Comparison of ENCODE assay signal across 7 mouse cellular contexts in genomic region chr12:112671891-112672290, GRCm38 (mm10). TPM values are rescaled to one million over a fixed set of nuclear protein-coding genes. Genes with fewer than 3 reads are reported as not detected.
A peak's percentile ranks its signal among the peaks of the same experiment; 100 is the strongest.
DNase-seq lines count a peak whose midpoint lies in the region; ATAC-seq and TF ChIP-seq lines count a peak whose summit lies in the region.

No protein-coding gene starts in this region.

- H3K4me2 ChIP-seq in lung, embryonic 14.5 days = peak overlapping the region; percentile 96
- H3K4me2 ChIP-seq in limb, embryonic 14.5 days (replicated peaks; ENCODE audit: low read depth, low read length, severe bottlenecking) = peak overlapping the region; percentile 94
- H3K4me2 ChIP-seq in stomach, embryonic 15.5 days = peak overlapping the region; percentile 89

- no peak for DNase-seq in lung, embryonic 14.5 days
- DNase-seq in lung, postnatal 4 days = no peak
- no peak for DNase-seq in limb, embryonic 14.5 days (ENCODE audit: low spot score)
- DNase-seq in thymus, postnatal 25 days = no peak
- DNase-seq in cerebellum, postnatal 14 days = no peak

- ATAC-seq in lung, embryonic 14.5 days (ENCODE audit: insufficient read depth) = no peak
- no peak for ATAC-seq in limb, embryonic 14.5 days (ENCODE audit: low FRiP score, low read depth)
- no peak for ATAC-seq in stomach, embryonic 15.5 days (ENCODE audit: insufficient read depth, low FRiP score, low read depth)

- WGBS in lung, embryonic 14.5 days = 65% methylated on average over 7 of the region's 7 CpGs
- WGBS in limb, embryonic 14.5 days = 74% methylated on average over 7 of the region's 7 CpGs
- 72% methylated on average over 7 of the region's 7 CpGs for WGBS in stomach, embryonic 15.5 days

- peak; percentile 48 for TF ChIP-seq CTCF in lung, embryonic 14.5 days (IDR thresholded peaks at IDR 0.05; ENCODE audit: low read depth)
- no peak for TF ChIP-seq CTCF in embryonic fibroblast, embryonic 13.5 days (IDR thresholded peaks at IDR 0.05; ENCODE audit: borderline replicate concordance, insufficient read depth, low read length)

- H3K27me3 ChIP-seq in lung, embryonic 14.5 days (ENCODE audit: insufficient read depth, low read length) = no peaks in the 10 kb centered on the region
- no peaks in the 10 kb centered on the region for H3K27me3 ChIP-seq in limb, embryonic 14.5 days (ENCODE audit: control insufficient read depth, insufficient read depth, low read length)
- no peaks in the 10 kb centered on the region for H3K27me3 ChIP-seq in stomach, embryonic 15.5 days (replicated peaks)

- peaks cover 50% of the 10 kb centered on the region for H3K36me3 ChIP-seq in lung, embryonic 14.5 days (ENCODE audit: insufficient read depth)
- peaks cover 50% of the 10 kb centered on the region for H3K36me3 ChIP-seq in limb, embryonic 14.5 days (ENCODE audit: control insufficient read depth, insufficient read depth, low read length)
- peaks cover 43% of the 10 kb centered on the region for H3K36me3 ChIP-seq in stomach, embryonic 15.5 days

- H3K27ac ChIP-seq in lung, embryonic 14.5 days (ENCODE audit: low read depth) = no peak overlapping the region; the same call in 1 of the 2 replicates
- H3K27ac ChIP-seq in embryonic fibroblast, embryonic 13.5 days (ENCODE audit: insufficient read depth, low read length) = no peak overlapping the region
- 0 out of 2 replicates have a peak overlapping the region, but pooled peaks have one; percentile 55 for H3K27ac ChIP-seq in limb, embryonic 14.5 days (replicated peaks; ENCODE audit: low read depth, low read length)
- H3K27ac ChIP-seq in stomach, embryonic 15.5 days = peak overlapping the region; percentile 99; the same call in 1 of the 2 replicates

- H3K4me1 ChIP-seq in lung, embryonic 14.5 days (ENCODE audit: insufficient read depth) = peaks cover 38% of the 10 kb centered on the region
- H3K4me1 ChIP-seq in embryonic fibroblast, embryonic 13.5 days (ENCODE audit: control insufficient read depth, insufficient read depth, low read length) = peaks cover 4% of the 10 kb centered on the region; the same call in 1 of the 2 replicates
- H3K4me1 ChIP-seq in limb, embryonic 14.5 days (ENCODE audit: control insufficient read depth, insufficient read depth, low read length) = peaks cover 31% of the 10 kb centered on the region
- peaks cover 79% of the 10 kb centered on the region for H3K4me1 ChIP-seq in stomach, embryonic 15.5 days

- H3K9ac ChIP-seq in lung, embryonic 14.5 days = peak overlapping the region; percentile 32; the same call in 1 of the 2 replicates
- peak overlapping the region; percentile 22; the same call in 1 of the 2 replicates for H3K9ac ChIP-seq in limb, embryonic 14.5 days (ENCODE audit: low read depth, low read length, severe bottlenecking)
- H3K9ac ChIP-seq in stomach, embryonic 15.5 days = 0 out of 2 replicates have a peak overlapping the region, but pooled peaks have one; percentile 0

- H3K4me3 ChIP-seq in lung, embryonic 14.5 days (ENCODE audit: low read depth, low read length) = peak overlapping the region; percentile 96
- peak overlapping the region; percentile 59; the same call in 1 of the 2 replicates for H3K4me3 ChIP-seq in embryonic fibroblast, embryonic 13.5 days (ENCODE audit: insufficient read depth, low read length)
- peak overlapping the region; percentile 99; the same call in 1 of the 2 replicates for H3K4me3 ChIP-seq in limb, embryonic 14.5 days (replicated peaks; ENCODE audit: low read length)
- H3K4me3 ChIP-seq in stomach, embryonic 15.5 days (replicated peaks) = peak overlapping the region; percentile 83

- no peaks in the 10 kb centered on the region for H3K9me3 ChIP-seq in lung, embryonic 14.5 days (ENCODE audit: low read depth, low read length)
- H3K9me3 ChIP-seq in limb, embryonic 14.5 days (ENCODE audit: control insufficient read depth, low read length) = no peaks in the 10 kb centered on the region
- H3K9me3 ChIP-seq in stomach, embryonic 15.5 days = no peaks in the 10 kb centered on the region

- TF ChIP-seq POLR2A in embryonic fibroblast, embryonic 13.5 days (IDR thresholded peaks at IDR 0.05; ENCODE audit: low read depth, low read length) = no peak
- TF ChIP-seq POLR2A in limb, embryonic 14.5 days (IDR thresholded peaks at IDR 0.05; ENCODE audit: borderline replicate concordance, extremely low read depth, insufficient read depth, insufficient read length) = no peak

RNA-seq across cellular contexts. Expression of gene Akt1, which starts 2.8 kb away (rescaled TPM):
- 140 and 166 TPM in 2 replicates for polyA plus RNA-seq in lung, embryonic 14.5 days (2014; fragmentation: Nextera tagmentation; extraction: Ambion mirVana)
- polyA plus RNA-seq in embryonic fibroblast, embryonic 13.5 days (2011; ENCODE audit: insufficient read length, low read depth, missing spikeins) = 227 and 248 TPM in 2 replicates
- polyA plus RNA-seq in limb, embryonic 14.5 days (2012; rRNA removed) = 305 and 332 TPM in 2 replicates
- 148 and 181 TPM in 2 replicates for polyA plus RNA-seq in limb, embryonic 14.5 days (2014; fragmentation: Nextera tagmentation; extraction: Ambion mirVana)
- polyA plus RNA-seq in stomach, embryonic 15.5 days (2015; fragmentation: Nextera tagmentation; extraction: Ambion mirVana) = 161 and 170 TPM in 2 replicates

RNA-seq across cellular contexts. Expression of gene Zbtb42, which starts 6.7 kb away (rescaled TPM):
- 6.7 and 9.0 TPM in 2 replicates for polyA plus RNA-seq in lung, embryonic 14.5 days (2014; fragmentation: Nextera tagmentation; extraction: Ambion mirVana)
- polyA plus RNA-seq in embryonic fibroblast, embryonic 13.5 days (2011; ENCODE audit: insufficient read length, low read depth, missing spikeins) = 1.2 and 1.6 TPM in 2 replicates
- polyA plus RNA-seq in limb, embryonic 14.5 days (2012; rRNA removed) = 2.5 and 3.3 TPM in 2 replicates
- 1.9 and 2.5 TPM in 2 replicates for polyA plus RNA-seq in limb, embryonic 14.5 days (2014; fragmentation: Nextera tagmentation; extraction: Ambion mirVana)
- polyA plus RNA-seq in stomach, embryonic 15.5 days (2015; fragmentation: Nextera tagmentation; extraction: Ambion mirVana) = 9.3 and 10.8 TPM in 2 replicates

RNA-seq across cellular contexts. Expression of gene Siva1, which starts 27.4 kb away (rescaled TPM):
- 253 and 291 TPM in 2 replicates for polyA plus RNA-seq in lung, embryonic 14.5 days (2014; fragmentation: Nextera tagmentation; extraction: Ambion mirVana)
- polyA plus RNA-seq in embryonic fibroblast, embryonic 13.5 days (2011; ENCODE audit: insufficient read length, low read depth, missing spikeins) = 89.1 and 93.5 TPM in 2 replicates
- polyA plus RNA-seq in limb, embryonic 14.5 days (2012; rRNA removed) = 179 and 184 TPM in 2 replicates
- 282 and 284 TPM in 2 replicates for polyA plus RNA-seq in limb, embryonic 14.5 days (2014; fragmentation: Nextera tagmentation; extraction: Ambion mirVana)
- polyA plus RNA-seq in stomach, embryonic 15.5 days (2015; fragmentation: Nextera tagmentation; extraction: Ambion mirVana) = 198 and 214 TPM in 2 replicates

RNA-seq across cellular contexts. Expression of gene Cep170b, which starts 48.4 kb away (rescaled TPM):
- 21.4 and 23.1 TPM in 2 replicates for polyA plus RNA-seq in lung, embryonic 14.5 days (2014; fragmentation: Nextera tagmentation; extraction: Ambion mirVana)
- 55.0 and 66.1 TPM in 2 replicates for polyA plus RNA-seq in embryonic fibroblast, embryonic 13.5 days (2011; ENCODE audit: insufficient read length, low read depth, missing spikeins)
- polyA plus RNA-seq in limb, embryonic 14.5 days (2012; rRNA removed) = 30.1 and 36.9 TPM in 2 replicates
- polyA plus RNA-seq in limb, embryonic 14.5 days (2014; fragmentation: Nextera tagmentation; extraction: Ambion mirVana) = 21.3 and 23.6 TPM in 2 replicates
- 24.3 and 24.6 TPM in 2 replicates for polyA plus RNA-seq in stomach, embryonic 15.5 days (2015; fragmentation: Nextera tagmentation; extraction: Ambion mirVana)

RNA-seq across cellular contexts. Expression of gene Adssl1, which starts 52.0 kb away (rescaled TPM):
- 3.8 and 5.0 TPM in 2 replicates for polyA plus RNA-seq in lung, embryonic 14.5 days (2014; fragmentation: Nextera tagmentation; extraction: Ambion mirVana)
- 2.2 and 4.8 TPM in 2 replicates for polyA plus RNA-seq in embryonic fibroblast, embryonic 13.5 days (2011; ENCODE audit: insufficient read length, low read depth, missing spikeins)
- 11.8 and 18.9 TPM in 2 replicates for polyA plus RNA-seq in limb, embryonic 14.5 days (2012; rRNA removed)
- 13.3 and 15.0 TPM in 2 replicates for polyA plus RNA-seq in limb, embryonic 14.5 days (2014; fragmentation: Nextera tagmentation; extraction: Ambion mirVana)
- polyA plus RNA-seq in stomach, embryonic 15.5 days (2015; fragmentation: Nextera tagmentation; extraction: Ambion mirVana) = 4.3 and 4.4 TPM in 2 replicates

Comparison
In these comparisons a context has a peak if more than half of its experiments do, and no peak if none do; other contexts are left out.
1. H3K27ac ChIP-seq: peak in limb, embryonic 14.5 days (single experiment) and stomach, embryonic 15.5 days (single experiment); none in lung, embryonic 14.5 days (single experiment) and embryonic fibroblast, embryonic 13.5 days (single experiment).
2. Peak in every context shown above with its lines, with median percentiles within 50 percentile points of each other: H3K4me2 ChIP-seq, H3K4me3 ChIP-seq and H3K9ac ChIP-seq.